ENCODE assay signal across 8 mouse cellular contexts in genomic region chr2:145232764-145233484, GRCm38 (mm10).
DNase-seq lines count a peak whose midpoint lies in the region; ATAC-seq and TF ChIP-seq lines count a peak whose summit lies in the region.

No protein-coding gene starts in this region.

- H3K4me1 ChIP-seq in heart, embryonic 13.5 days = peaks cover 28% of the 10 kb centered on the region
- H3K4me1 ChIP-seq in kidney, postnatal 0 days (replicated peaks; ENCODE audit: insufficient read depth, low read length) = peaks cover 8% of the 10 kb centered on the region
- H3K4me1 ChIP-seq in midbrain, embryonic 15.5 days = no peaks in the 10 kb centered on the region

- 0 out of 2 replicates have a peak, but pooled peaks have one; percentile 18 for ATAC-seq in frontal cortex, adult (ENCODE audit: low TSS enrichment)
- peak; percentile 32; the same call in 1 of the 2 replicates for ATAC-seq in heart, embryonic 13.5 days (ENCODE audit: extremely low read depth, insufficient number of reproducible peaks, low FRiP score, low TSS enrichment)
- no peak; the same call in 1 of the 2 replicates for ATAC-seq in kidney, postnatal 0 days (replicated peaks; ENCODE audit: low FRiP score, low read depth)
- ATAC-seq in midbrain, embryonic 15.5 days (replicated peaks) = no peak

- no peaks in the 10 kb centered on the region for H3K27me3 ChIP-seq in heart, embryonic 13.5 days (replicated peaks)
- no peaks in the 10 kb centered on the region for H3K27me3 ChIP-seq in kidney, postnatal 0 days (ENCODE audit: insufficient read depth, low read length)
- no peaks in the 10 kb centered on the region for H3K27me3 ChIP-seq in midbrain, embryonic 15.5 days (replicated peaks)

- TF ChIP-seq CTCF in kidney, postnatal 0 days (IDR thresholded peaks at IDR 0.05; ENCODE audit: low read depth) = no peak

- H3K9me3 ChIP-seq in heart, embryonic 13.5 days = no peaks in the 10 kb centered on the region
- no peaks in the 10 kb centered on the region for H3K9me3 ChIP-seq in kidney, postnatal 0 days (replicated peaks; ENCODE audit: low read length)
- H3K9me3 ChIP-seq in midbrain, embryonic 15.5 days = no peaks in the 10 kb centered on the region

- H3K36me3 ChIP-seq in heart, embryonic 13.5 days = no peaks in the 10 kb centered on the region
- no peaks in the 10 kb centered on the region for H3K36me3 ChIP-seq in kidney, postnatal 0 days (ENCODE audit: insufficient read depth, low read length)
- H3K36me3 ChIP-seq in midbrain, embryonic 15.5 days (replicated peaks) = no peaks in the 10 kb centered on the region

- peak overlapping the region; percentile 55 for H3K4me2 ChIP-seq in heart, embryonic 13.5 days
- H3K4me2 ChIP-seq in kidney, postnatal 0 days (ENCODE audit: low read length) = no peak overlapping the region
- H3K4me2 ChIP-seq in midbrain, embryonic 15.5 days = no peak overlapping the region

- 16% methylated on average over 6 of the region's 6 CpGs for WGBS in heart, embryonic 13.5 days
- 18% methylated on average over 6 of the region's 6 CpGs for WGBS in kidney, postnatal 0 days
- 57% methylated on average over 6 of the region's 6 CpGs for WGBS in midbrain, embryonic 15.5 days

- peak overlapping the region; percentile 87 for H3K27ac ChIP-seq in heart, embryonic 13.5 days (replicated peaks)
- no peak overlapping the region for H3K27ac ChIP-seq in kidney, postnatal 0 days
- no peak overlapping the region for H3K27ac ChIP-seq in midbrain, embryonic 15.5 days

- H3K4me3 ChIP-seq in heart, embryonic 13.5 days = no peak overlapping the region
- H3K4me3 ChIP-seq in kidney, postnatal 0 days (replicated peaks; ENCODE audit: low read depth, low read length) = no peak overlapping the region
- H3K4me3 ChIP-seq in midbrain, embryonic 15.5 days = no peak overlapping the region

- no peak for DNase-seq in frontal cortex, postnatal 10 days (ENCODE audit: low spot score in 2 of 2)
- peak; percentile 76 for DNase-seq in kidney, postnatal 0 days (ENCODE audit: low spot score)
- DNase-seq in lung, postnatal 36 days = peak; percentile 66
- DNase-seq in cerebellum, adult 18-20 months = no peak
- no peak for DNase-seq in frontal cortex, postnatal 25 days (ENCODE audit: low spot score in 2 of 2)

- no peak overlapping the region for H3K9ac ChIP-seq in heart, embryonic 13.5 days
- H3K9ac ChIP-seq in kidney, postnatal 0 days (ENCODE audit: low read depth, low read length) = no peak overlapping the region
- no peak overlapping the region for H3K9ac ChIP-seq in midbrain, embryonic 15.5 days

Comparison
In these comparisons a context has a peak if more than half of its experiments do, and no peak if none do; other contexts are left out.
1. ATAC-seq: peak in frontal cortex, adult (single experiment) and heart, embryonic 13.5 days (single experiment); none in kidney, postnatal 0 days (single experiment) and midbrain, embryonic 15.5 days (single experiment).
2. DNase-seq: peak in kidney, postnatal 0 days (single experiment) and lung, postnatal 36 days (single experiment); none in frontal cortex, postnatal 10 days (0 of 2), cerebellum, adult 18-20 months (0 of 2) and frontal cortex, postnatal 25 days (0 of 2).